Mouse (Mus musculus): ENCODE data around the gene Coasy.

DNA sequence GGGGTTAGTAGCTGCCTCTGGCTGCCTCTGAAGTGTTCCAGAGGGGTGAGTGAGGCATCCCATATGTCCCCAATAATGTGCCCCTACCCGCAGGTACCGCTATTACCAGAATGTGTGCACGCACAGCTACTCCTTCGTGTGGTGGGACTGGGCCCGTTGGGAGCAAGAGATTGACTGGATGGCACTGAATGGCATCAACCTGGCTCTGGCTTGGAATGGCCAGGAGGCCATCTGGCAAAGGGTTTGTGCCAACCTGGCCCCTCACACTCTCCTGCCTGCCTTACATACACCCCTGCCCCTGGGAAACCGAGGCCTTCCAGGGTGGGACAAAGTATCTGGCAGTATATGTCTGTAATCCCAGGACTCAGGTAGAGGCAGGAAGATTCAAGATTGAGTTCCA lies 11.4 kb upstream of the Coasy start:
- TF ChIP-seq CTCF (IDR thresholded peaks at IDR 0.05; ENCODE audit: low read depth) (no peak), EP300 (optimal IDR thresholded peaks at IDR 0.05) (no peak)
